Mouse (Mus musculus): Measurements from ENCODE around the gene Boc.

- TF ChIP-seq GATA1 (IDR thresholded peaks at IDR 0.05; ENCODE audit: low read length), result no peak
- no peak for TF ChIP-seq TAL1 (IDR thresholded peaks at IDR 0.05; ENCODE audit: low read length)
Observed at GRCm38 (mm10) chr16:44526689-44527088, 32.0 kb downstream of the Boc start.
